Mouse (Mus musculus): ENCODE measurements around the gene Ccl4.

The Ccl4 gene

GRCm38 (mm10) chr11:83662204-83662603 is at the start of gene Ccl4:
TSS of gene Ccl4 (plus strand) at chr11:83662584.
- peak; percentile 28 for DNase-seq (ENCODE audit: low read depth, low spot score)

GRCm38 (mm10) chr11:83616586-83616985 is 45.8 kb upstream of the Ccl4 start:
- DNase-seq (ENCODE audit: low read depth, low spot score), result no peak

GRCm38 (mm10) chr11:83618238-83618637 is 44.1 kb upstream of the Ccl4 start:
- DNase-seq (ENCODE audit: low read depth, low spot score), result no peak

- no peak for DNase-seq (ENCODE audit: low read depth, low spot score)
Observed at GRCm38 (mm10) chr11:83619037-83619436, 43.3 kb upstream of the Ccl4 start.

GRCm38 (mm10) chr11:83623586-83623985 is 38.8 kb upstream of the Ccl4 start:
- DNase-seq (ENCODE audit: low read depth, low spot score), result no peak

- DNase-seq (ENCODE audit: low read depth, low spot score), result no peak
Observed at GRCm38 (mm10) chr11:83628808-83629207, 33.6 kb upstream of the Ccl4 start.

- no peak for DNase-seq (ENCODE audit: low read depth, low spot score)
Observed at GRCm38 (mm10) chr11:83630630-83631029, 31.8 kb upstream of the Ccl4 start.

GRCm38 (mm10) chr11:83631065-83631464 is 31.3 kb upstream of the Ccl4 start:
- DNase-seq (ENCODE audit: low read depth, low spot score), result no peak

- no peak for DNase-seq (ENCODE audit: low read depth, low spot score)
Observed at GRCm38 (mm10) chr11:83632744-83633143, 29.6 kb upstream of the Ccl4 start.

- no peak for DNase-seq (ENCODE audit: low read depth, low spot score)
Observed at GRCm38 (mm10) chr11:83634425-83634824, 28.0 kb upstream of the Ccl4 start.

- DNase-seq (ENCODE audit: low read depth, low spot score), result no peak
Observed at GRCm38 (mm10) chr11:83634898-83635297, 27.5 kb upstream of the Ccl4 start.

- no peak for DNase-seq (ENCODE audit: low read depth, low spot score)
Observed at GRCm38 (mm10) chr11:83636742-83637235, 25.6 kb upstream of the Ccl4 start.

GRCm38 (mm10) chr11:83638934-83639333 is 23.4 kb upstream of the Ccl4 start:
- DNase-seq (ENCODE audit: low read depth, low spot score), result peak; percentile 8

GRCm38 (mm10) chr11:83639533-83639932 is 22.9 kb upstream of the Ccl4 start:
- DNase-seq (ENCODE audit: low read depth, low spot score), result peak; percentile 40

GRCm38 (mm10) chr11:83640141-83640540 is 22.2 kb upstream of the Ccl4 start:
- peak; percentile 57 for DNase-seq (ENCODE audit: low read depth, low spot score)

- DNase-seq (ENCODE audit: low read depth, low spot score), result no peak
Observed at GRCm38 (mm10) chr11:83641216-83641615, 21.2 kb upstream of the Ccl4 start.

- no peak for DNase-seq (ENCODE audit: low read depth, low spot score)
Observed at GRCm38 (mm10) chr11:83645521-83645920, 16.9 kb upstream of the Ccl4 start, which contains the start of gene Rpl9-ps1. TSS of gene Rpl9-ps1 (minus strand) at chr11:83645621.

GRCm38 (mm10) chr11:83646356-83647149 is 15.8 kb upstream of the Ccl4 start:
- no peak for DNase-seq (ENCODE audit: low read depth, low spot score)

- peak; percentile 14 for DNase-seq (ENCODE audit: low read depth, low spot score)
Observed at GRCm38 (mm10) chr11:83649305-83649841, 13.0 kb upstream of the Ccl4 start, which contains the start of gene Ccl3. TSS of gene Ccl3 (minus strand) at chr11:83649355.

GRCm38 (mm10) chr11:83654606-83655005 is 7.8 kb upstream of the Ccl4 start:
- no peak for DNase-seq (ENCODE audit: low read depth, low spot score)

GRCm38 (mm10) chr11:83657508-83657907 is 4.9 kb upstream of the Ccl4 start:
- DNase-seq (ENCODE audit: low read depth, low spot score), result no peak

GRCm38 (mm10) chr11:83658797-83659196 is 3.6 kb upstream of the Ccl4 start:
- DNase-seq (ENCODE audit: low read depth, low spot score), result no peak

GRCm38 (mm10) chr11:83663532-83663931 is 1.1 kb downstream of the Ccl4 start:
- no peak for DNase-seq (ENCODE audit: low read depth, low spot score)

Data from CD4-positive helper T cell, adult 2 months (primary cell).